Mouse (Mus musculus) ovary, adult 18-20 months (tissue): ENCODE measurements at regions not wholly inside any gene's neighbourhood (a gene's known extent, or its start where the extent isn't known, plus 50 kb on each side); places are given as distances from the start of the nearest gene placed in this dataset.

Source experiments
- DNase-seq: peaks from one replicate; pipeline ENCODE4 v3.0.0; 2022; ENCODE audit warnings: low spot score, mixed read lengths

- no peak for DNase-seq
These were observed 243.6 kb upstream of the Atp11b start for GRCm38 (mm10) chr3:35510314-35510713.

GRCm38 (mm10) chr3:35516517-35516916 is 237.4 kb upstream of the Atp11b start:
- no peak for DNase-seq

- peak; percentile 2 for DNase-seq
These were observed 233.8 kb upstream of the Atp11b start for GRCm38 (mm10) chr3:35520131-35520530.

- no peak for DNase-seq
These were observed 206.2 kb upstream of the Atp11b start for GRCm38 (mm10) chr3:35547696-35548095.

GRCm38 (mm10) chr3:35551791-35552190 is 202.1 kb upstream of the Atp11b start:
- no peak for DNase-seq

- DNase-seq = no peak
These were observed 193.5 kb upstream of the Atp11b start for GRCm38 (mm10) chr3:35560425-35560824.

GRCm38 (mm10) chr3:35574402-35574801 is 179.5 kb upstream of the Atp11b start:
- no peak for DNase-seq
